Mouse (Mus musculus) megakaryocyte, embryonic 14.5 days (primary cell): Measurements from ENCODE around the gene Hist1h2be.

Source experiments
- FLI1 ChIP-seq: IDR thresholded peaks from 2 replicates; pipeline ENCODE4 v1.6.1; 2012; ENCODE audit warnings: low read length, inconsistent platforms, mixed read lengths
- GATA1 ChIP-seq: IDR thresholded peaks from 3 replicates; pipeline ENCODE4 v1.6.1; 2012; ENCODE audit warnings: mixed read lengths, low read length, inconsistent platforms, borderline replicate concordance

DNA sequence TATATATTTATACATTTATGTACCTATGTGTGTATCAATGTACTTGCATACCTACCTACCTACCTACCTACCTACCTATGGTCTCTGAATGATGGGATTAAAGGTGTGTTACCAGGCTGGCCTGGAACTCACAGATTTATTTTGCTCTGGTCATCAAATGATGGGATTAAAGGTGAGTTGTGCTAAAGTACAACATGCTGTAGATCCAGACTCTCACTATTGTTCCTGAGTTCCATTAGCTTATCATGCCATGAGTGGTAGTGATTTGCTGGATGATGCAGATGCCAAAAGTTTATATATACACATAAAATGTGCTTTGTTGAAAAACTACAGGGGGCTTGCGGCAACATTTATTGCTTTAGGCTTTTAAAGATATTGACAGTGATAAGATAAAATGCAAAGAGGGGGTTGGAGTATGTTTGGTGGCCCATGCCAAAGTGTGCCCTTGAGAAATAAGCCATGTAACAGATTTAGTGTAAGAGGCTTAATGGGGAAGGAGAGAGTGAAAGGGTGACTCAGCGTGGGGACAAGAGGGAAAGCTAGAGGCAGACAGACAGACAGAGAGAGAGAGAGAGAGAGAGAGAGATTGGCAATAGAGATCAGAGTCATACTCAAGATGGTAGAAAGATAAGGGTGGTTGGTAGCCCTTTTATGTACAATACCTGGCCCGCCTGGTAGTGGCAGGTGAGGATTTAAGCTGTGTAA lies 83.8 kb downstream of the Hist1h2be start:
- TF ChIP-seq GATA1, result no peak
- TF ChIP-seq FLI1, result no peak
